Mouse (Mus musculus) hindbrain, embryonic 12.5 days (tissue): ENCODE results near the gene Nt5m. TPM values are rescaled to one million over a fixed set of nuclear protein-coding genes. Genes with fewer than 3 reads are reported as not detected.

Experiments
- ATAC-seq: fragments of 200-750 bp; cut with Nextera tagmentation; 2 replicates; pipeline ENCODE4 v1.8.0; 2017; ENCODE audit warnings: moderate TSS enrichment; ENCODE audit not compliant: low FRiP score
- H3K27ac ChIP-seq: fragments of 300-500 bp; sonication (generic); 2 replicates; pipeline ENCODE4 v1.5.1; 2016; ENCODE audit warnings: mild to moderate bottlenecking
- H3K27me3 ChIP-seq: fragments of 300-500 bp; sonication (generic); 2 replicates; pipeline ENCODE4 v1.6.1; 2016; ENCODE audit warnings: mild to moderate bottlenecking
- H3K36me3 ChIP-seq: fragments of 300-500 bp; sonication (generic); 2 replicates; pipeline ENCODE4 v1.6.1; 2016; ENCODE audit warnings: mild to moderate bottlenecking
- H3K4me1 ChIP-seq: fragments of 300-500 bp; sonication (generic); 2 replicates; pipeline ENCODE4 v1.6.1; 2016
- H3K4me2 ChIP-seq: fragments of 300-500 bp; sonication (generic); replicated peaks from 2 replicates; pipeline ENCODE4 v1.6.1; 2016; ENCODE audit warnings: mild to moderate bottlenecking
- H3K4me3 ChIP-seq: fragments of 300-500 bp; sonication (generic); 2 replicates; pipeline ENCODE4 v1.5.1; 2016; ENCODE audit warnings: mild to moderate bottlenecking
- H3K9ac ChIP-seq: fragments of 300-500 bp; sonication (generic); 2 replicates; pipeline ENCODE4 v1.6.1; 2016; ENCODE audit warnings: mild to moderate bottlenecking, moderate library complexity
- H3K9me3 ChIP-seq: fragments of 300-500 bp; sonication (generic); replicated peaks from 2 replicates; pipeline ENCODE4 v1.6.1; 2016; ENCODE audit warnings: mild to moderate bottlenecking
- WGBS: fragments of 180-500 bp; shearing (Covaris S2); methylation state at CpG from one replicate; pipeline ENCODE4 v1.1.7; 2016; 5-methylcytosine and 5-hydroxymethylcytosine counted together
- polyA plus RNA-seq: library from polyadenylated mRNA; unstranded; fragments of >200 nt; fragmentation: Nextera tagmentation; extraction: Ambion mirVana; gene quantifications from 2 replicates; pipeline ENCODE4 v1.2.1, GENCODE M21; 2016

Gene Nt5m
- polyA plus RNA-seq, 1 experiment from 2014 or later, result 44.1 TPM

GRCm38 (mm10) chr11:59894916-59895315 is 55.7 kb downstream of the Nt5m start:
- H3K36me3 ChIP-seq, result no peaks in the 10 kb centered on the region
- H3K27me3 ChIP-seq, result no peaks in the 10 kb centered on the region
- H3K27ac ChIP-seq, result no peak overlapping the region
- H3K4me2 ChIP-seq, result no peak overlapping the region
- H3K9ac ChIP-seq, result no peak overlapping the region
- no peaks in the 10 kb centered on the region for H3K9me3 ChIP-seq
- no peak overlapping the region for H3K4me3 ChIP-seq
- H3K4me1 ChIP-seq, result peaks cover 9% of the 10 kb centered on the region
- 75% methylated on average over 6 of the region's 6 CpGs for WGBS
- ATAC-seq, result no peak

DNA sequence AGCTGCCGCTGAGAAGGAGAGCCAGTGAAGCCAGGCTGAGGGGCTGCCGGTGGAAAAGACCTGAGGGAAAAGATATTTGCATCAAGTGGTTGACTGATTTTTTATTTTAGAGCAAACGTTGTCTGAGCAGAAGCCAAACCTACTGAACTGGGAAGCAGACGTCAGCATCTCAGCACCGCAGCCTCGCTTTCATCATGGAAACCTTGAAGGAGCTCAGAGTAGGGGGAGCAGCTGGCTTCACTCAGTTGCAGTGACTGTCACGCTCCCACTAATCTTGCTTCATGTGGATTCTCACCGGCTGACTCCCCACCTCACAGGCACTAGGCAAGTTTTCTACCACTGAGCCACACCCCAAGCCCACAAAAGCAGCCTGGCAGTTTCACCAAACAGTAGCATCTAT is 56.1 kb downstream of the Nt5m start:
- Histone ChIP-seq H3K4me3 (no peak overlapping the region), H3K9me3 (no peaks in the 10 kb centered on the region), H3K4me2 (no peak overlapping the region), H3K4me1 (peaks cover 10% of the 10 kb centered on the region), H3K27ac (no peak overlapping the region), H3K9ac (no peak overlapping the region), H3K36me3 (no peaks in the 10 kb centered on the region), H3K27me3 (no peaks in the 10 kb centered on the region)
- WGBS, result 68% methylated on average over 8 of the region's 8 CpGs
- ATAC-seq, result no peak

- no peak overlapping the region for H3K27ac ChIP-seq
- WGBS, result 75% methylated on average over 11 of the region's 11 CpGs
- H3K4me3 ChIP-seq, result no peak overlapping the region
- H3K4me1 ChIP-seq, result peaks cover 10% of the 10 kb centered on the region
- no peak overlapping the region for H3K4me2 ChIP-seq
- no peaks in the 10 kb centered on the region for H3K9me3 ChIP-seq
- ATAC-seq, result no peak
- H3K9ac ChIP-seq, result no peak overlapping the region
- no peaks in the 10 kb centered on the region for H3K27me3 ChIP-seq
- H3K36me3 ChIP-seq, result no peaks in the 10 kb centered on the region
Observed at GRCm38 (mm10) chr11:59897981-59898599, 58.8 kb downstream of the Nt5m start.

GRCm38 (mm10) chr11:59899711-59900685 is 60.8 kb downstream of the Nt5m start:
- ATAC-seq, result no peak
- no peak overlapping the region for H3K4me3 ChIP-seq
- peaks cover 10% of the 10 kb centered on the region for H3K4me1 ChIP-seq
- peak overlapping the region; percentile 30; the same call in 1 of the 2 replicates for H3K27ac ChIP-seq
- H3K9ac ChIP-seq, result no peak overlapping the region
- H3K27me3 ChIP-seq, result no peaks in the 10 kb centered on the region
- H3K9me3 ChIP-seq, result no peaks in the 10 kb centered on the region
- H3K4me2 ChIP-seq, result no peak overlapping the region
- 45% methylated on average over 13 of the region's 13 CpGs for WGBS
- no peaks in the 10 kb centered on the region for H3K36me3 ChIP-seq

DNA sequence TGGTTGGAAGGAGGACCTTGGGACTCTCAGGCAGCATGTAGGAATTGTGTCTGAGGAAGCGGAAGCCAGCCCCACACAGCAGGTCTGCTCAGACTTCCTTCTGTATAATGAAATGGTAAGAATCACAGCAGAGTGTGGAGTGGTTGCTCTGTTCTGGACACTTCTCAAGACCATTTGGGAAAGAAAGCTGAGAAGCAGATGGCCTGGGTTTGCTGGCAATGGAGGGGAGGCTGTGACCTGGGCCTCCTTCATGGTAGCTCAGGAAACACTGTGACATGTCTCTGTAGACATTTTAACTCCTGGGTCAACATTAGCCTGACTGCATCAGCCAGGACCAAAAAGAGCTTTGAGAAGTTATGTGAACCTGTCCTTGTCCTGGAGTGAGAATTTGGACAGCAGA is 61.7 kb downstream of the Nt5m start:
- no peak overlapping the region for H3K27ac ChIP-seq
- no peak overlapping the region for H3K4me2 ChIP-seq
- no peak for ATAC-seq
- no peak overlapping the region for H3K9ac ChIP-seq
- H3K4me1 ChIP-seq, result peaks cover 10% of the 10 kb centered on the region
- H3K9me3 ChIP-seq, result no peaks in the 10 kb centered on the region
- no peak overlapping the region for H3K4me3 ChIP-seq
- no peaks in the 10 kb centered on the region for H3K36me3 ChIP-seq
- H3K27me3 ChIP-seq, result no peaks in the 10 kb centered on the region
- WGBS, result 97% methylated on average over 1 of the region's 1 CpGs

DNA sequence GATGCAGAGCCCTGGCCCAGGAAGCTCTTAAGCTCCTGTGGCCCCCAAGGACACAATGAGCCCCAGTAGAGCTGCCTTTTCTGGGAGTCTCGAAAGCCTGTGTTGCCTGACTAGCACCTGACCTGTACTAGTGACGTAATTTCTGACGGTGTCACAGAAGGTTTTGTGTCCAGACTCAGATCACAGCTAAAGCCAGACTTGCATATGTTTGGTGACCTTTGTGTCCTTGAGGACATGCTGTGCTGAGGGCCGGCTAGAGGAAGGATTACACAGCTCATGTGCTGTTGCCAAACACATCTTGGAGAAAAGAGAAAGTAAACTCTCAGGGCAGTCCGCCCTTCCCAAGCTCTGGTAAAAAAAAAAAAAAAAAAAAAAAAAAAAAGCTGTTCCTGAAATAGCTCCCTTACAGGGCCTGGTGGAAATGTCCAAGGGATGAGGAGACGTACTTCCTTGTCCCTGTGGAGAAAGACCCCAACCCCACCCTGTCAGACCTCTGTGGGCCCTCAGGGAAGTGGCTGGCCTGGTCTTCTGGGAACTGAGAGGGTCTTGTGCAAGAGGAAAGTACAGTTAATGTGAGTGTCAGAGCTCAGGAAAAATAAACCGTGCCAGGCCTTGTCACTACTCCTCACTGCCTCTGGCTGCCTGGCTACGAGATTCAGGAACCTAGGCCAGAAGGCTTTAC is 62.9 kb downstream of the Nt5m start:
- no peak overlapping the region for H3K4me3 ChIP-seq
- 57% methylated on average over 8 of the region's 8 CpGs for WGBS

GRCm38 (mm10) chr11:59906521-59907123 is 67.4 kb downstream of the Nt5m start:
- Histone ChIP-seq H3K27ac (no peak overlapping the region), H3K27me3 (no peaks in the 10 kb centered on the region), H3K36me3 (no peaks in the 10 kb centered on the region), H3K4me1 (no peaks in the 10 kb centered on the region; the same call in 1 of the 2 replicates), H3K4me2 (no peak overlapping the region), H3K9ac (no peak overlapping the region), H3K9me3 (no peaks in the 10 kb centered on the region), H3K4me3 (no peak overlapping the region)
- ATAC-seq, result no peak
- 93% methylated on average over 6 of the region's 6 CpGs for WGBS

More for the DNA sequence above, 62.9 kb downstream of the Nt5m start:
- H3K4me1 ChIP-seq, result peaks cover 10% of the 10 kb centered on the region
- no peak overlapping the region for H3K9ac ChIP-seq
- ATAC-seq, result no peak
- H3K36me3 ChIP-seq, result no peaks in the 10 kb centered on the region
- no peaks in the 10 kb centered on the region for H3K27me3 ChIP-seq
- H3K27ac ChIP-seq, result no peak overlapping the region
- no peak overlapping the region for H3K4me2 ChIP-seq
- no peaks in the 10 kb centered on the region for H3K9me3 ChIP-seq

DNA sequence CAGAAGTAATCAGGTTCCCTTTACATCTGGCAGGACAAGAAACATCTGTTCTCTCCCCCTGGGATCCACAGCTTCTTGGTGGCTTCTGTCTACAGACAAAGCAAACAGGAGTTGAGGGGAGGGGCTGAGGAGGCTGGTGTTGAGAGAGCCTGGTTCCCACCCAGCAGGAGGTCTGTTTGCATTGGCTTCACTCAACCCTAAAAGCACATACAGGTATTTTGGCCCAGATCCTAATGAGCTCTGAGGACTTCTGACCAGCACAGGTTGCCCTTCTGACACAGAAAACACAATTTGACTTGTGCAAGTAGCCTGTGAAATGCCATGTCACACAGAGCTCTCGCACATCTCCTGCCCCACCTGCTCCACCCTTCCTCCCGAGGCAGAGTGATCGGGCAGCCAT is 69.2 kb downstream of the Nt5m start:
- Histone ChIP-seq H3K4me2 (no peak overlapping the region), H3K4me3 (no peak overlapping the region), H3K27me3 (no peaks in the 10 kb centered on the region), H3K9me3 (no peaks in the 10 kb centered on the region), H3K27ac (no peak overlapping the region), H3K9ac (no peak overlapping the region), H3K4me1 (no peaks in the 10 kb centered on the region; the same call in 1 of the 2 replicates), H3K36me3 (no peaks in the 10 kb centered on the region)
- no peak for ATAC-seq
- 55% methylated on average over 3 of the region's 3 CpGs for WGBS

- Histone ChIP-seq H3K36me3 (no peaks in the 10 kb centered on the region), H3K4me3 (no peak overlapping the region), H3K27ac (no peak overlapping the region), H3K4me2 (no peak overlapping the region), H3K27me3 (no peaks in the 10 kb centered on the region), H3K9me3 (no peaks in the 10 kb centered on the region), H3K9ac (no peak overlapping the region), H3K4me1 (no peaks in the 10 kb centered on the region; the same call in 1 of the 2 replicates)
- no peak for ATAC-seq
Observed at GRCm38 (mm10) chr11:59910586-59910985, 71.3 kb downstream of the Nt5m start.

DNA sequence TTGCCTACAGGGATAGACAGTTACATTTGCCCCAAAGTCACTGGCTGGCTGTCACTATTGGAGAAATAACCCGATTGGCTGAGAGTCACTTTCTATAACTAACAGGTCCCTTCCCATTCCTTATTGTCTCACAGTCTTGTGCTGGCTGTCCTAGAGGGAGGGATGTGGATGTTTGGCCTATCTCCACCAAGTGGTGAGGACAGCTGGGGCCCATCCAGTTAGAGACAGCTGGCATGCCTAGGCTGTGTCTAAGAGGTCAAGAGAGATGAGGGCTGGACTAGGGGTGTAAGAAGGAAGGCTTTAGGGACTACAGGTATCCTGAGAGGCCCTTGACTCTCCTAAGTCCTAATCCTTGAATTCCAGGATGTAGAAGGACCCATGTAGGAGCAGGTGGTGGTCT is 72.3 kb downstream of the Nt5m start:
- no peak for ATAC-seq
- no peak overlapping the region for H3K27ac ChIP-seq
- WGBS, result 86% methylated on average over 1 of the region's 1 CpGs
- H3K4me3 ChIP-seq, result no peak overlapping the region
- no peaks in the 10 kb centered on the region for H3K36me3 ChIP-seq
- H3K4me2 ChIP-seq, result no peak overlapping the region
- no peaks in the 10 kb centered on the region for H3K27me3 ChIP-seq
- H3K4me1 ChIP-seq, result no peaks in the 10 kb centered on the region; the same call in 1 of the 2 replicates
- no peaks in the 10 kb centered on the region for H3K9me3 ChIP-seq
- no peak overlapping the region for H3K9ac ChIP-seq

- 88% methylated on average over 4 of the region's 4 CpGs for whole genome bisulfite sequencing
- H3K9ac ChIP-seq, result no peak overlapping the region
- H3K27ac ChIP-seq, result no peak overlapping the region
- no peaks in the 10 kb centered on the region for H3K4me1 ChIP-seq
- no peak overlapping the region for H3K4me3 ChIP-seq
- H3K36me3 ChIP-seq, result no peaks in the 10 kb centered on the region
- no peaks in the 10 kb centered on the region for H3K9me3 ChIP-seq
- ATAC-seq, result no peak
- no peaks in the 10 kb centered on the region for H3K27me3 ChIP-seq
- no peak overlapping the region for H3K4me2 ChIP-seq
Observed at GRCm38 (mm10) chr11:59913702-59914101, 74.5 kb downstream of the Nt5m start.

- H3K4me2 ChIP-seq, result no peak overlapping the region
- no peaks in the 10 kb centered on the region for H3K27me3 ChIP-seq
- WGBS, result 56% methylated on average over 4 of the region's 4 CpGs
- H3K36me3 ChIP-seq, result no peaks in the 10 kb centered on the region
- no peaks in the 10 kb centered on the region for H3K9me3 ChIP-seq
- H3K9ac ChIP-seq, result no peak overlapping the region
- H3K27ac ChIP-seq, result no peak overlapping the region
- no peak overlapping the region for H3K4me3 ChIP-seq
- no peak for ATAC-seq
- no peaks in the 10 kb centered on the region for H3K4me1 ChIP-seq
Observed at GRCm38 (mm10) chr11:59918014-59918413, 78.8 kb downstream of the Nt5m start.
